Mouse (Mus musculus) liver, embryonic 14.5 days (tissue): ENCODE data around the gene Pllp. TPM values are rescaled to one million over a fixed set of nuclear protein-coding genes. Genes with fewer than 3 reads are reported as not detected.

Source experiments
- ATAC-seq: fragments of 200-750 bp; cut with Nextera tagmentation; 2 replicates; pipeline ENCODE4 v1.8.0; 2017; ENCODE audit warnings: moderate number of reproducible peaks, mild to moderate bottlenecking, moderate library complexity; ENCODE audit not compliant: insufficient read depth
- DNase-seq, 3 experiments: peaks; one replicate each; pipeline ENCODE4 v3.0.0-alpha.2; 2012 to 2013; ENCODE audit warnings: low read depth in 3 of 3, low spot score in 3 of 3
- H3K27ac ChIP-seq: fragments of 300-500 bp; sonication (generic); 2 replicates; pipeline ENCODE4 v1.5.1; 2014; ENCODE audit warnings: moderate library complexity, mild to moderate bottlenecking, control low read depth, inconsistent platforms
- H3K27me3 ChIP-seq: fragments of 300-500 bp; sonication (generic); 2 replicates; pipeline ENCODE4 v1.6.1; 2014; ENCODE audit warnings: mild to moderate bottlenecking, low read length, moderate library complexity; ENCODE audit not compliant: control insufficient read depth, insufficient read depth
- H3K36me3 ChIP-seq: fragments of 300-500 bp; sonication (generic); replicated peaks from 2 replicates; pipeline ENCODE4 v1.6.1; 2014; ENCODE audit warnings: low read depth; ENCODE audit not compliant: control insufficient read depth, insufficient read depth
- H3K4me1 ChIP-seq, 2 experiments: fragments of 200-500 bp in 1 of 2; fragments of 300-500 bp in 1 of 2; sonication (generic) in 1 of 2; replicated peaks; 2 replicates each; pipeline ENCODE4 v1.6.1; 2012 to 2014; ENCODE audit warnings: antibody characterized with exemption in 1 of 2, inconsistent platforms in 1 of 2, low read length in 1 of 2; ENCODE audit not compliant: control insufficient read depth in 2 of 2, insufficient read depth in 2 of 2
- H3K4me2 ChIP-seq: fragments of 300-500 bp; sonication (generic); 2 replicates; pipeline ENCODE4 v1.6.1; 2014; ENCODE audit warnings: low read depth, mild to moderate bottlenecking, control low read depth, moderate library complexity
- H3K4me3 ChIP-seq, 2 experiments: fragments of 200-500 bp in 1 of 2; fragments of 300-500 bp in 1 of 2; sonication (generic) in 1 of 2; 2 replicates each; pipeline ENCODE4 v1.5.1; 2012 to 2014; ENCODE audit warnings: low read depth in 2 of 2, low read length in 2 of 2, mild to moderate bottlenecking in 2 of 2, control low read depth in 1 of 2, inconsistent platforms in 1 of 2, moderate library complexity in 1 of 2; ENCODE audit not compliant: insufficient read depth in 1 of 2
- H3K9ac ChIP-seq: fragments of 300-500 bp; sonication (generic); replicated peaks from 2 replicates; pipeline ENCODE4 v1.6.1; 2014; ENCODE audit warnings: mild to moderate bottlenecking, control low read depth, moderate library complexity
- H3K9me3 ChIP-seq: fragments of 300-500 bp; sonication (generic); 2 replicates; pipeline ENCODE4 v1.6.1; 2016; ENCODE audit warnings: low read length, mixed read lengths; ENCODE audit not compliant: control insufficient read depth
- CTCF ChIP-seq: IDR thresholded peaks from 2 replicates; pipeline ENCODE4 v1.5.1; 2016; ENCODE audit warnings: antibody characterized with exemption, low read depth, control low read depth
- EP300 ChIP-seq: IDR thresholded peaks from 2 replicates; pipeline ENCODE4 v1.6.1; 2016; ENCODE audit warnings: antibody characterized with exemption, low read depth
- WGBS: fragments of 180-500 bp; shearing (Covaris S2); extraction: QIAGEN DNeasy Blood & Tissue Kit; methylation state at CpG from one replicate; pipeline ENCODE4 v1.1.7; 2014; ENCODE audit not compliant: insufficient replicate concordance; 5-methylcytosine and 5-hydroxymethylcytosine counted together
- polyA plus RNA-seq, 2 experiments: library from polyadenylated mRNA; depleted of rRNA in 1 of 2; stranded (reverse) in 1 of 2; unstranded in 1 of 2; fragments of >200 nt; fragmentation: Nextera tagmentation in 1 of 2; extraction: Ambion mirVana in 1 of 2; gene quantifications; 2 replicates each; pipeline versions ENCODE4 v1.2.1 to v1.2.3; 2012 to 2014

Pllp gene
- polyA plus RNA-seq, 2 experiments, result 0.36 to 0.85 TPM

- no peak overlapping the region for H3K4me3 ChIP-seq
- WGBS, result 16% methylated on average over 5 of the region's 5 CpGs
- H3K4me2 ChIP-seq, result no peak overlapping the region
- DNase-seq, result no peak
- TF ChIP-seq CTCF (no peak), EP300 (no peak)
- no peak for ATAC-seq
- no peak overlapping the region for H3K9ac ChIP-seq
- H3K36me3 ChIP-seq, result no peaks in the 10 kb centered on the region
- H3K4me1 ChIP-seq, result peaks cover 0 to 5% of the 10 kb centered on the region in 2 experiments; a peak in 1 of 4 replicates
- no peak overlapping the region for H3K27ac ChIP-seq
- H3K27me3 ChIP-seq, result peaks cover 9% of the 10 kb centered on the region; the same call in 1 of the 2 replicates
- no peaks in the 10 kb centered on the region for H3K9me3 ChIP-seq
These were observed 15.2 kb upstream of the Pllp start for GRCm38 (mm10) chr8:94711160-94711718.

GRCm38 (mm10) chr8:94710336-94710735 is 14.3 kb upstream of the Pllp start:
- Histone ChIP-seq H3K9me3 (no peaks in the 10 kb centered on the region), H3K36me3 (no peaks in the 10 kb centered on the region), H3K4me3 (no peak overlapping the region), H3K4me1 (peaks cover 0 to 5% of the 10 kb centered on the region in 2 experiments; a peak in 1 of 4 replicates), H3K9ac (no peak overlapping the region), H3K27me3 (peaks cover 9% of the 10 kb centered on the region), H3K4me2 (no peak overlapping the region), H3K27ac (no peak overlapping the region)
- DNase-seq, result no peak
- TF ChIP-seq CTCF (no peak), EP300 (no peak)
- ATAC-seq, result no peak
- WGBS, result 63% methylated on average over 8 of the region's 8 CpGs

- Histone ChIP-seq H3K9me3 (no peaks in the 10 kb centered on the region), H3K27me3 (no peaks in the 10 kb centered on the region; the same call in 1 of the 2 replicates)
These were observed 10.8 kb upstream of the Pllp start for GRCm38 (mm10) chr8:94706732-94707395.

GRCm38 (mm10) chr8:94705581-94706245 is 9.6 kb upstream of the Pllp start:
- Histone ChIP-seq H3K36me3 (no peaks in the 10 kb centered on the region), H3K9me3 (no peaks in the 10 kb centered on the region), H3K4me1 (peaks cover 0 to 13% of the 10 kb centered on the region in 2 experiments), H3K27ac (no peak overlapping the region), H3K4me2 (no peak overlapping the region), H3K4me3 (no peak overlapping the region), H3K27me3 (no peaks in the 10 kb centered on the region; the same call in 1 of the 2 replicates), H3K9ac (no peak overlapping the region)
- DNase-seq (no peak), ATAC-seq (no peak)
- TF ChIP-seq CTCF (no peak), EP300 (no peak)
- 61% methylated on average over 10 of the region's 10 CpGs for WGBS

More at GRCm38 (mm10) chr8:94706732-94707395, 10.8 kb upstream of the Pllp start:
- Histone ChIP-seq H3K4me3 (no peak overlapping the region), H3K36me3 (no peaks in the 10 kb centered on the region), H3K4me1 (peaks cover 0 to 17% of the 10 kb centered on the region in 2 experiments), H3K9ac (no peak overlapping the region), H3K27ac (no peak overlapping the region), H3K4me2 (no peak overlapping the region)
- no peak for TF ChIP-seq CTCF
- no peak for TF ChIP-seq EP300
- ATAC-seq, result no peak
- 66% methylated on average over 9 of the region's 9 CpGs for WGBS
- DNase-seq, result no peak

- Histone ChIP-seq H3K27me3 (no peaks in the 10 kb centered on the region; the same call in 1 of the 2 replicates), H3K9me3 (no peaks in the 10 kb centered on the region), H3K4me3 (peak overlapping the region; percentile 61 to 76), H3K27ac (no peak overlapping the region), H3K9ac (peak overlapping the region; percentile 64), H3K4me1 (peaks cover 0 to 13% of the 10 kb centered on the region in 2 experiments), H3K4me2 (peak overlapping the region; percentile 91), H3K36me3 (no peaks in the 10 kb centered on the region)
- WGBS, result 10% methylated on average over 9 of the region's 9 CpGs
- no peak for DNase-seq
- no peak for ATAC-seq
- TF ChIP-seq EP300, result no peak
- TF ChIP-seq CTCF, result no peak
These were observed 8.5 kb upstream of the Pllp start for GRCm38 (mm10) chr8:94704669-94704984.
